Mouse (Mus musculus) Patski (cell line): Measurements from ENCODE around the gene 1700019D03Rik. TPM values are rescaled to one million over a fixed set of nuclear protein-coding genes. Genes with fewer than 3 reads are reported as not detected.

Experiments used
- ATAC-seq: fragments of 100-300 bp; one replicate; pipeline ENCODE4 v1.8.0; 2021
- CTCF ChIA-PET: fragments of 350-600 bp; sonication (Branson Sonifier 250); formaldehyde crosslinking; loops from one replicate; lab custom pipeline; 2022; ENCODE audit warnings: inconsistent platforms; lab: Charles Lee
- POLR2A ChIA-PET: fragments of 350-600 bp; sonication (Branson Sonifier 250); formaldehyde crosslinking; loops from one replicate; lab custom pipeline; 2022; ENCODE audit warnings: antibody characterized with exemption, inconsistent platforms; lab: Charles Lee
- DNase-seq: peaks from one replicate; pipeline ENCODE4 v3.0.0-alpha.2; 2011; ENCODE audit warnings: low read depth, low spot score
- H3K27me3 ChIP-seq: fragments of 371-371 bp; one replicate; pipeline ENCODE4 v1.5.1; 2021
- CTCF ChIP-seq: fragments of 100-300 bp; IDR thresholded peaks from one replicate; pipeline ENCODE4 v1.5.1; 2021
- in situ Hi-C: fragments of 300-500 bp; cut with MboI; formaldehyde crosslinking; loops from 3 replicates; pipeline ENCODE4 v1.11.1; 2018; ENCODE audit warnings: low pct_unique_long_range_greater_than_20kb, mixed read lengths
- polyA plus RNA-seq: library from polyadenylated mRNA; unstranded; gene quantifications from one replicate; pipeline ENCODE4 v1.2.3, GENCODE M21; 2021

The 1700019D03Rik gene
- polyA plus RNA-seq, 1 experiment from 2014 or later: 0.12 TPM

DNA sequence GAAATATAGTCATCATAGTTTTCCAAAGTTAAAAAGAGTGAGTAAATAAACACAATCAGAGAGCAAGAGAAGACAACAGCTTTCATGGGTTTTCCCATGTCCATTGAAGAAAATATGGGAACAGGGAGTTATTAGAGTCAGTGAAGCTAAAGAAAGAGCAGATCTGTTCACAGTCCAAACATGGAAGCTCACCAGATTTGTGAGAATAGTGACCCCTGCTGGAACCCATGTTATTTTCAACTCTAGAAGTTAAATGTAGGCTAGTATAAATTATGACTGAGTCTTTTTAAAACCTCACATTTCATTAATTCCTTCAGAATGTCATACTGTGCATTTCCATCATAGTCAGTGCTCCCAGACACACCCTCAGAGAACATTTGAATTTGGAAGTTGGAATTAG lies 12.6 kb upstream of the 1700019D03Rik start:
- CTCF ChIA-PET: no interaction called here
- ATAC-seq: no peak
- H3K27me3 ChIP-seq: peaks cover 31% of the 10 kb centered on the region
- DNase-seq: no peak
- POLR2A ChIA-PET: no interaction called here
- peak; percentile 48 for TF ChIP-seq CTCF
- in situ Hi-C loops: no loop called here

GRCm38 (mm10) chr1:53018746-53019505 lies 1.1 kb downstream of the 1700019D03Rik start:
- in situ Hi-C loops: no loop called here
- ChIA-PET CTCF (no interaction called here), POLR2A (no interaction called here)
- no peak for TF ChIP-seq CTCF
- ATAC-seq (no peak), DNase-seq (no peak)
- H3K27me3 ChIP-seq: peaks cover 44% of the 10 kb centered on the region

- no peak for DNase-seq
- H3K27me3 ChIP-seq: peaks cover 38% of the 10 kb centered on the region
- ChIA-PET CTCF (no interaction called here), POLR2A (no interaction called here)
- in situ Hi-C loops: no loop called here
- ATAC-seq: no peak
- no peak for TF ChIP-seq CTCF
These were observed 4.4 kb downstream of the 1700019D03Rik start for GRCm38 (mm10) chr1:53015606-53016005.

DNA sequence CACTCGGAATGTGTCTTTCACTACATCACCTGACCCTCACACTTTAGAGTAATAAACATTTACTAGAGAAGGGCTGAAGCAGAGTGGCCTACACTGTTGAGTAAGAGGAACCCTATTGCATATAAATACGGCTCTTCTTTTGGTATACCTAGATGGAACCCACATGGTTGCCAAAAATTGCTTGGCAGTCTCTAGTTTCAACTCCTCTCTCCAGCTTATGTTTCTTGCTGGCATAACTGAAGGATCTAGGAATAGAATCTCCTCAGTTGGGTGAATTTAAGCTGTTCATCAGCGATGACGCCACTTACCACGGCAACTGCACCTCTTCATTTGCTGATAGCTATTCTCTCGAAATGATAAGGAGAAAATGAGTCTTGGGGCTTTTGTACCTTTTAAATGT lies 5.3 kb downstream of the 1700019D03Rik start:
- CTCF ChIA-PET: no interaction called here
- TF ChIP-seq CTCF: no peak
- in situ Hi-C loops: no loop called here
- no peak for DNase-seq
- peaks cover 40% of the 10 kb centered on the region for H3K27me3 ChIP-seq
- POLR2A ChIA-PET: no interaction called here
- no peak for ATAC-seq

DNA sequence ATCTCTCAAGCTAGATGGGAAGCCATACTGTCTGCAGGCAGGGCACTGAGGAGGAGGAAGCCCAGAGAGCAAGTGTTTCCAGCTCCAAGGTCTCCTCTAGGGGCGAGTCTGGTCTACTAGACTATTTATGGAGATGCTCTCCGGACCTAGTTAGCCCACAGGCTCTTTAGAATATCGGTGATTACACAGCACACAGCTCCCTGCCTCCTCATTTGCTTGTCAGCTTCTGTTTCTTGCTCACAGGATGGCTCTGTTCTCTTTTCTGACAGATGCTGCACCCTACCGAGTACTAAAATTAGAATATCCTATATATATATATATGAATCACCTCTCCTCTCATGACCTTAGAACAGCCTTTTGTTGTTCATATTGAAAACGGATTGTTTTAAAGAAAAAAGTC lies 33.3 kb downstream of the 1700019D03Rik start:
- in situ Hi-C loops: no loop called here
- peaks cover 12% of the 10 kb centered on the region for H3K27me3 ChIP-seq
- DNase-seq (no peak), ATAC-seq (no peak)
- CTCF ChIA-PET: no interaction called here
- TF ChIP-seq CTCF: no peak
- POLR2A ChIA-PET: no interaction called here

DNA sequence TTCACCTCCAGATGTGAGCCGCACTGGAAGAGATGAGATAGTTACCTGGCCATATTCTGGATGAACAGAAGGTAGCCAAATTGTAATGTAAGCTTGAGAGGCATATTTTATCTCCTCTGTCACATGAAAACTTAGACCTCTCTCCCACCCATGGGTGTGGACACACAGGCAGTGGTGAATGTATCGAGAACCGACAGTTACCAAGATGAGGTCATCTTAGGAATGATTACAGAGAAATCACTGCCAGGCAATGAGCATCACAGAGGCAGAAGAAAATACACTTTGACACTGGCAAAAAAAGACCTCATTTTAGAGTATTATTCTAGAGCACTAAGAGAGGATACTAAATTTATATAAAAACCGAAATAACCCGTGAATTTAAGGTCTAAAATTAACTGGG lies 46.8 kb downstream of the 1700019D03Rik start:
- H3K27me3 ChIP-seq: peaks cover 62% of the 10 kb centered on the region
- in situ Hi-C loops: no loop called here
- POLR2A ChIA-PET: no interaction called here
- ATAC-seq (no peak), DNase-seq (no peak)
- no peak for TF ChIP-seq CTCF
- CTCF ChIA-PET: no interaction called here

DNA sequence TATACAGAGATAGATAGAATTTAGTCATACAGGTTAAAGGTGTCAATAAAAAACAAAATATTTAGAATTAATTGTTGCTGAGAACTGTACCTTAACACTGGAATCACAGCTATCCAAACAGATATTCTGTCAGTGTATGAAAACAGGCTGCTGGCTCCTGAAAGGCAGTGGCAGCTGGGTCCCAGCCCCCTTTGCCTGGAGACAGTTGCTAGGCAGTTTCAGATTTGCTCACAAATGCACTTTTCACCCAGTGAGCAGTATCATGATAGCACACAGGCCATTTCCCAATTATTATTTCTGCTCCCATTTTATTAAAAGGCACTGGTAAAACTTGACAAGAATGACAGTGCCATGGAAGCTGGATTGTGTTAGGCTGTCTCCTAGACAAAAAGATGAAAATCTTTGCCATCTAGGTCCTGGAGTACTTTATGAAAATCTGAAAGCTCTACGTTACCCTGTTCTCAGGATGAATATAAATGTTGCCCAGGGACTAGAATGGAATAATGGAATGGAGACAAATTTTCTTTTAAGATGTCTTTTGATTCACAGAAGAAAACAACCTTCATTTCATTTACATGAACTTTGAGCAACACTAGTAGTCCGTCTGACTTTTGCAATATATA lies 48.0 kb downstream of the 1700019D03Rik start:
- ChIA-PET POLR2A (no interaction called here), CTCF (interaction anchor here (0.7 to 1.0 kb wide), 3 partner anchors 11 to 825 kb away, joined by 3 read pairs; no protein-coding TSS in a partner anchor)
- DNase-seq (no peak), ATAC-seq (no peak)
- TF ChIP-seq CTCF: no peak
- in situ Hi-C loops: no loop called here
- peaks cover 73% of the 10 kb centered on the region for H3K27me3 ChIP-seq

DNA sequence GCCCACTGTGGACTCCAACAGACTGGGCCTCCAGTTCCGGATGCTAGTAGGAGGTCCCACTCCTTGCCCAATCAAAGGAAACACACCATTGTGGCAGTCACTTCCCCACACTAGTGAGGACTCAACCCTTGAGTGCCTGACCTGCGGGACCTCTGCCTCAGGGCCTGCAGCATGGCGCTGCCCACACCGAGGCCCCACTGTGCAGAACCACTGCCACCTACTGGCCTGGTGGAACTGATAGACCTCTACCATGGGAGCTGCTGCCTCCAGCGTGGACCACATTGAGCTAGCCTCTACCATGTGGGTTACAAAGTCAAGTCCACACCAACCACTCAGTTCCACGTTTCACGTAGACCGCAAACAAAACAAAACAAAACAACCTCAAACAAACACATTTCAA lies 55.4 kb downstream of the 1700019D03Rik start:
- ChIA-PET CTCF (interaction anchor here (1.5 kb wide), 1 partner anchor 13 kb away, joined by 4 read pairs; no protein-coding TSS in a partner anchor), POLR2A (no interaction called here)
- DNase-seq: no peak
- in situ Hi-C loops: no loop called here
- no peak for ATAC-seq
- no peak for TF ChIP-seq CTCF
- H3K27me3 ChIP-seq: peaks cover 32% of the 10 kb centered on the region

DNA sequence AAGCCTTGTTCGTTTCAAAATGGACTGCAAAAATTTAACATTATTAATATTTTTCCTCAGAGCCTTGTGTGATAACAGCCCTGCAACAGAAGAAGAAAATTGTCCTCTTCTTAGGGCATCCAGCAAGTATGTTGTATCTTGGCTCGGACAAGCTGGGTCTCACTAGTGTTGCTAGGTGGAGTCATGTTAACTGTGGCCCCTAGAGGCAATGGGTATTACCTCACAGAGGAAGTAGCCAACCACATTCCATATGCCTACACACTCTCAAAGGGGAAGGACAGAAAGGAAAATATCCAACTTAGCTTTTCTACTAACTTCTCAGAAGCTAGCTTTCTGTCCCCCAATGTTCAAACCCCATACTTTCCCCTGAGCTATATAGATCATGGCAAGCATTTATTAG lies 56.9 kb downstream of the 1700019D03Rik start:
- ChIA-PET POLR2A (no interaction called here), CTCF (interaction anchor here (1.0 to 1.5 kb wide), 2 partner anchors 8 to 11 kb away, joined by 3 to 4 read pairs; no protein-coding TSS in a partner anchor)
- no peak for TF ChIP-seq CTCF
- DNase-seq (no peak), ATAC-seq (no peak)
- in situ Hi-C loops: no loop called here
- peaks cover 28% of the 10 kb centered on the region for H3K27me3 ChIP-seq

GRCm38 (mm10) chr1:52960191-52960590 lies 59.8 kb downstream of the 1700019D03Rik start:
- in situ Hi-C loops: no loop called here
- ChIA-PET POLR2A (no interaction called here), CTCF (interaction anchor here (0.9 to 1.5 kb wide), 3 partner anchors 9 to 40 kb away, joined by 3 read pairs; no protein-coding TSS in a partner anchor)
- ATAC-seq (no peak), DNase-seq (no peak)
- H3K27me3 ChIP-seq: peaks cover 22% of the 10 kb centered on the region
- no peak for TF ChIP-seq CTCF

GRCm38 (mm10) chr1:52956746-52957145 lies 63.2 kb downstream of the 1700019D03Rik start:
- in situ Hi-C loops: loop anchor here (10.0 kb wide), 1 partner anchor 312 kb away; no protein-coding TSS in a partner anchor
- peaks cover 30% of the 10 kb centered on the region for H3K27me3 ChIP-seq
- ChIA-PET CTCF (no interaction called here), POLR2A (no interaction called here)
- no peak for DNase-seq
- TF ChIP-seq CTCF: no peak
- no peak for ATAC-seq
